Mouse (Mus musculus) kidney, adult 8-10 months (tissue): ENCODE data around the gene Ppp6r3.

ENCODE experiments used
- DNase-seq, 2 experiments: peaks; one replicate each; pipeline ENCODE4 v3.0.0; 2022

Gene Ppp6r3

DNA sequence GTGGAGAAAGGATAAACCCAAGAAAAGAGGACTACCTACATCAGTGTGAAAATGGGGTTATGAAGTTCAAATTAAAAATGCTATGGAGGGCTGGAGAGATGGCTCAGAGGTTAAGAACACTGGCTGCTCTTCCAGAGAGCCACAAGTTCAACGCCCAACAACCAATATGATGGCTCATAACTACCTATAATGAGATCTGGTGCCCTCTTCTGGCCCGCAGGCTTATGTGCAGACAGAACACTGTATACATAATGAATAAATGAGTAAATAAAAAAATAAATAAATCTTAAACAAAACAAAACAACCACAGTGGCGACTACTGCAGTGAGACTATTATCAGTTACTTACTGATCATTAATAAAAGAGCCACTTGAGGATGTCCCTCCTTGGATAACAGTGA, 78.3 kb downstream of the Ppp6r3 start:
- no peak for DNase-seq

DNA sequence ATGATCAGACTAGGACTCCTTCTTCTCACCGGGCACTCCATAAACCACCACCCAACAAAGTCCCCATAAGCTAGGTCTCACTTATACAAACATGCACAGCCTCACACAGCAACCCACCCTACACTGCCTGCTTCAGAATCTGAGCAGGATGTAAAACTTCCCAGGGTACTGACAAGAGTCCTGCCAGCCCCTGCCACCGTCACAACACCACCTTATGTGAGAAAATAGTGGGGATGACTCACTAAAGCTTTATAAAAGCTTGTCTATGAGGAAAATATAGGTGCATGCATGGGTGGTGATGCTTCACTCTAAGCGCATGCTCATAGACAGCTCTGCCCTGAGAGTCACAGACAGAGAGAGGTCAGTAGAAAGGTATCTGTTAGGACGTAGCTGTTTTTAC, 85.7 kb downstream of the Ppp6r3 start:
- DNase-seq, result no peak

DNA sequence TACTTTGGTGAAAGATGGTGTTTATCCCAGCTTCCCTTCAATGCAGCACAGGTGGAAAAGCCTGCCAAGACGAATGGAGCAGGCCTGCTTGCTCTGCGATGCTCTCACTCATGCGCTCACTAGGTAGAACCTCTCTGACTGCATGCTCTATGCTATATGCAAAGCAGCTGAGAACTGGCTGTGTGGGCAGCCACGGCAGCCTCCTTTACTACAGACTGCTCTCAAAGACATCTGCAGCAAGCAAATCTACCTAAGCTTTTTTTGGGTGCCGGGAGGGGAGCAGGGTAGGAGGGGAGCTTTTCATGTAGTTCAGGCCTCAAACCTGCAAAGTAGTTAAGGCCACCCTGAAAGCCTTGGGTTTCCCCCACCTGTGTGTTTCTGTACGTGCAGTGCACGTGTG, 92.7 kb downstream of the Ppp6r3 start:
- DNase-seq, result no peak

DNA sequence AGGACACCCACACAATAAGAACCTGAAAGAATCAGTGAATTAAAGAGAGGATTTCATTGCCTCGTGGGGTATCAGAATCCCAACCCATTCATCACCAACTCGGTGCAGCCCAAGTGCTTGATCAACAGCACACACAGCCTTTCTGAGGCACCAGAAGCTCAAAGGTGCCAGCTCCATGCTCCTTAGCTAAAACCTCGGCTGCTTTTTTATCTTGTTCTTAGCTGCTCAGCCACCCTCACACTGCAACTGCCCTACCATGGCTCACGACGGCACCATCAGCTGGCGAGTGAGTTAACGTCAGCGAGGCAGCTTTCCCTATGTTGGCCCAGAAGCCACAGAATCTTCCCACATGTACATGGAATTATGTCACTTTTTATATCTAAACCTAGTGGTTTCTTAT, 95.4 kb downstream of the Ppp6r3 start:
- no peak for DNase-seq

DNA sequence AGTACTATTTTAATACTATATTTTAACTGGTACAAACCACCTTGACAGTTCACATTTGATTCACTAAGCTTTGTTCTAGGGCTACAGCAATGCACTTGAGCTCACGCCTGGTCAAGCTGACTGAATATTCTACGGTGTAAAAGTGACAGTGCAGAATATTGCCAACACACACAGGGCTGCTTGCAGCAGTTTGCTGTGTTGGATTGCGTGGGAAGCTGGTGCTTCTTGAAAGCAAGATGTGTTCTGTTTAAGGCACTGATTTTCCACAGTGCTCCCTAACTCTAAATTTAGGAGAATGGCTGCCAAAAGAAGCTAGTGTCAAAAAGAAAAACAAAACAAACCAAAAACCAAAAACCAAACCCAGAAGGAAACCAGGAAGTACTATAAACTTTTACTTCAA, 98.6 kb downstream of the Ppp6r3 start:
- no peak for DNase-seq

DNA sequence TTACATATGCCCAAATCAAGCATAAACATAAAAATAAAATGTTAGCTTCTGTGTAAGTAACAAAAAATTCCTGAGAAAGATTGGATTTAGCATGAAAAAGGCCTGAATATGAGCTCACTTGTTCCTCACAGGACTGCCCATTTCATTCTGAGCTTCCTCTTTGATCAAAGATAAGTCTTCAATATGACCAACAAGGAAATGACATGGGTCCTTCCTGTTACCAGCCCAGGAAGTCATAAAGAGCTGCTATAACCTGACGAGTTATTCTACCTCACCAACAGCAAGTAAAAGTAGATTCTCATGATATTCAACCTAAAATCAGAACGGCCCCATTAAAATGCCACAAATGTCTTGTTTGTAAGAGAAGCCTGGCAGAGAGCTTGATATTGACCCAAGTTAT, 104.3 kb downstream of the Ppp6r3 start:
- no peak for DNase-seq

DNA sequence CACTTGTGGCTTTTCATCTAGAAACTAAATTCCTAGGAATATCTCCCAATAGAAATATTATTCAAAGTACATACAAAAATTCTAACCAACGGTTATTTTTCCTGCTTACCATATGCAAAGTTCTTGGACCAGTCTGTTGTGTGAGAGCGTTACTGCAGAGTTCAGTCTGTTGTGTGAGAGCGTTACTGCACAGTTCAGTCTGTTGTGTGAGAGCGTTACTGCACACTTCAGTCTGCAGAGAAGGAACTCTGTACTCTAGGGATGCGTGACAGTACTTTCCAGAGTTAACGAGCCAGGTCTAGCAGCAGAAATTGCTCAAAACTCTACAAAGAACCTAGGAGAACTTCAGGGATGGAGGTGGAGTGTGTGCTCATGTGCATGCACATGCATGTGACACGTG, 108.0 kb downstream of the Ppp6r3 start:
- DNase-seq, result no peak

DNA sequence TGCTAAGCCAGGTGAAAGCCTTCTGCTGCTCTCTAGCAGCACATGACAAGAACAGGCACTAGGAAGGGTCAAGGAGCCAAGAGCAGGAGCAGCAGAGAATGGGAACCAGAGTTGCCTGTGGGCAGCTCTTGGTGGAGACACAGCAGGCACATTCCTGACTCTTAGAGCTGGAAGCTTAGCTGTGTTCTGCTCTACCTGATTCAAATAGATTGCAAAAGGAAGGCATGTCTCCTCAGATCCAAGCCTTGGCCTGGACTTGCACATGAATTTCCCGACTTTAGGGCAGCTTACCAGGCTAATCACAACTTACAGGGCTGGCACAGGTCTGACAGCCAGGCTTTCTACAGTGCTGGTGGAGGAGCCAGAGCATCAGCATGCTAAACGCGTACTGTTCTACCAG, 115.6 kb downstream of the Ppp6r3 start:
- no peak for DNase-seq

DNA sequence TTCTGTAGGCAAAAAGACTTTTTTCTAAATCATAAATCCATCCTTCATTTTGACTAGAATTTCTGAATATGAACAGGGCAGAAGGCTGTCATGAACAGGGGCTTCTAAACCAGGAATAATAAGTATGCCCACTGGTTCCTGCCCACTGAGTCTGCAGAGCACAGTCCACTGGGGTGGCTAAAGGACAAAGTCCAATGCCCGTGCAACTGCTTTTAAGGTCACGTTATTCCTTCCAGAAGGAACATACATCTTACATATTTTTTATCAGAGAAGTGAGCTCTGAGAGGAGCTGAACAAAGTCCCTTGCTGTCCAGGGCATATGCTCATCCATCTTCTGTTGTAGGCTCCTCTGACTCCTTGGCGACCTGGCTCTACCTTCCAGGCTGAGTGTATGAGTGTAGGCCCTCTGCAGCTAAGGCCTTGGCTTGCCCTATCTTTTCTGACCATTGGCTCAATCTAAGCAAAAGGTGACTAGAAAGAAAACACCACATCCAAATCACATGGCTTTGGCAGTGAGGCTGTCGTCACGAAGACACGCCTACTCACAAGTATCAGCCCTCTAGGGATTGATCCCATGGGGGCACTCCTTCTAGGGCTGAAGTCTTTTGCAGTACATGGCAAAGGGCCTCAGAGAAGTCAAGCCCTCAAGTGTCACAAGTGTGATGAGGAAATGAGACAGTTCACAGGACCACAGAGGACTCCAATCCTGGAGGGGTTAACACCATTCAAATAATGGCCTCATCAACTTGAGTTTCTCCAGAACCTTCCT, 117.0 kb downstream of the Ppp6r3 start:
- DNase-seq, result peak in 1 of 2 experiments; percentile 28

DNA sequence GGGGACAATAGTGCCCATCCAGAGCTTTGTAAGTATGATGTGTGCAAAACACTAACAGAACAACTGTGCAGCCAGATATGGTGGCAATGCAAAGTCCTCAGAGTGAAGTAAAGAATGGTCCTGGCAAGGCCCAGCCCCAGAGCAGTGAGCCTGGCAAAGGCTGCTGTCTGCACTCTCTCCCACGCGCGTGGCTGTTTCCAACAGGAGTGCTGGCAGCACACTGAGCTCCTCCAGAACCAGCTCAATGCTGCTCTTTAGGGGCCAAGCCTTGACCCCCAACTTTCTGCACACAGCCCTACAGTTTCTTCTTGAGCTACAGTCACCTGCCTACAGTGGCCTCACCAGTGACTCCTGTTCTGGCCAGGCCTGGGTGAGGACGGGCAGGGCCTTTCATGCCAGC, 117.8 kb downstream of the Ppp6r3 start:
- no peak for DNase-seq

DNA sequence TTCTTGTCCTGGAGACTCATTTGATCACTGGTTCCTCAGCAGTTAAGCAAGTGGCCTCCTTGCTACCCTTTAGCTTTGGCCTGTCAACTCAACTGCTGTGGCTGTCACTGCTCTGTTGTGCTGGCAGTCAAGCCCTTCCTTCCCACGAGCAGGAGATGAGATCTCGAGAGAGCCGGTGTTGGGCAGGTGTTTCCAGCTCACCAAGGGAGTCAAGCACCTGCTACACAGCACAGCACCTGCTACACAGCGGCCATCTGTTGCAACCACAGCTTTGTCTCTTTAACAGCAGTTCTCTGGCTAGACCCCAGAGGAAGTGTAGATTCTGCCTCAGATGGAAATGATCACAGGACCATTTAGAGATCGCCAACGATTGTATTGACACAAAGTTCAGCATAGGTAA, 123.9 kb downstream of the Ppp6r3 start:
- no peak for DNase-seq

DNA sequence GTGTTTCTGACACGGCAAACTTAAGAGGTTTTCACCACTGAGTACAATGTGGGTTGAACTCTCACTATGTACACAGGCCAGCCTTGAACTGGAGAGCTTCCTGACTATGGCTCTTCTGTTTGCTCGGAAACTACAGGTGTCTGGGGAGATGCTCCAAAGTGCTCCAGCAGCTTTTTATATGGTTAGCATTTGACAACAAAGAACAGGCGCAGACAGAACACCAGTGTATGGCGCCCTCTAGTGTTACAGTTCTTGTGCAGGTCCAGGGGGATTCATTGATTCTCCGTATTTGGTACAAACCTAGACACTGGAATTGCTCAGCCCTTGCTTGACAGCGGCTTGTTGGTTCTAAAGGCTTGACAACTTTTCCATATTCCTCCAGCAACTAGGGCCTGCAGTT, 124.4 kb downstream of the Ppp6r3 start:
- DNase-seq, result peak; percentile 54 to 62

DNA sequence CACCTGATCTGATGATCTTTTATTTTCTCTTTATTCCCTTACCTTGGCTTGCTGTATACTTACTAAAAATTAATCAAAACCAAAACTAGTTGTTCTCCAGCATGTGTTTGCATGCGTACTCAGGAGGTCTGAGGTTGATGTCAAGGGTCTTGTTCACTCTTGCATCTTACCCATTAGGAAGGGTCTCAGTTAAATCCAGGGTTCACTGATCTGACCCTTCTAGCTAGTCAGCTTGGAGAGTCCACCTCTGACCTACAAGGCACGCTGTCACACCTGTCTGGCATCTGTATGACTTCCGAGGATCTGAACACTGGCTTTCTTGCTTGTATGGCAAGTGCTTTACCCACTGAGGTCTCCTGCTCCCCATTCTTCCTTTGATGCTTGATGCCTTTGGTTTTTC, 124.8 kb downstream of the Ppp6r3 start:
- no peak for DNase-seq

DNA sequence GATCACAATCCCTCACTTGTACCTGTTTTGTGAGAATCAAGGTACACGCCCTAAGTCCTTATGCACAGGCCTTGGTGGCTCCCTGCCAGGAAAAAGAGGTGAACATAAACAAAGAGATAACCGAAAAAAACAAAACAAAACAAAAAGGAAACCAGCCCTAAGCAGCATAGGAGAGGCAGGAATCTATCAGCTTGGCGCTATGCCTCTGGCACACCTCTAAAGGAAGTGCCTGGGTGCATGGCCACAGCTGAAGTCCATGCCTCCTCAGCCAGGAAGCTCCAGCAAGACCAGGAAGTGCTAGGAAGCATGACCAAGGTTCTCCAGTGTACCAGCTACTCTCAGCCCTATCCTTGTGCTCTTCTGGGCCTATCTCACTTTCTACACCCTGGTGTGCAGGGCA, 126.3 kb downstream of the Ppp6r3 start:
- DNase-seq, result no peak

DNA sequence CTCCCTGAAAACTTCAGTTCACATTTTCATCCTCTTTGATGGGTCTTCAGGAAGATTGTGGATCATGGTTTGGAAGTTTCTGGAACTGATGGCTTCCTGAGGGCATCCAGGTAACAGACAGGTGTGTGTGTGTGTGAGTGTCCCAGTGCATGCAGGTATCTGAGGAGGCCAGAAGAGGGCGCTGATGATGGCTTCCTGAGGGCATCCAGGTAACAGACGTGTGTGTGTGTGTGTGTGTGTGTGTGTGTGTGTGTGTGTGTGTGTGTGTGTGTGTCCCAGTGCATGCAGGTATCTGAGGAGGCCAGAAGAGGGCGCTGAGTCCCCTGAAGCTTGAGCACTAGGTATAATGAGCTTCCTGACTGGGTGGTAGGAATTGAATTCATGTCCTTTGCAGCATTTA, 128.2 kb downstream of the Ppp6r3 start:
- no peak for DNase-seq

DNA sequence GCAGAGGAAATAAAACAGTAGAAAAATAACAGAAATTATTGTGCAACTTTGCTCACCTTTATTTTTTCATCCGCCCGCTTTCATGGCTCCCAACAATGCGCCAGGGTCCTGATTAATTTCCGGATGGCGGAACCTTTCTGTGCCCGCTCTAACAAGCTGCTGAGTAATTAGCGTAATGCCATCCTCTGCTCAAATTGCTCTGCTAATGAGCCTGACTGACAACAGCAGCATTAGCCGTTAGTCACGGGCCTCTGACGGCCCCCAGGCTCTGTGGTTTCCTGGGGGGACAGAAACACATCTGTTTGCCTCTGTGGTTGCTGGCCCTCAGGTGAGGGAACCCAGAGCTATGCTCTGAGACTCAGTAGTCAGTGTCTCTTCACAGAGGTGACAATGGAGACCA, 134.5 kb downstream of the Ppp6r3 start:
- no peak for DNase-seq

DNA sequence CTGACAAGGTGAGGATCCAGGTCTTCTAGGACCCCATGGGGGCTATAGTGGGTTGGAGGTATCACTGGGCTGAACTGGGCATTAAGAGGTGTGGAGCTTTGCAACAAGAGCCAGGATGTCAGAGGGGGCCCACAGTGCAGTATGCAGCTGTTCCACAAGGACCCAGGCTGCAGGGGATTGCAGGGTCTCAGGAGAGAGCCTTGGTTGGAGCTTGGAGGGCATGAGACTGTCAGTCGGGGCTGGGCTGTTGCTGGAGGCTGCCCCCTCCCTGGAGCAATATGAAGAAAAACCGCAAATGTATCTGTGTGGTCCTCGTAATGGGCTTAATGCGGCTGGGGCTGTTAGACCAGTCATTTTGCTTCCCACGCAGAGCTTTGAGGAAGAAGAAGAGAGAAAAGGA, 134.9 kb downstream of the Ppp6r3 start:
- DNase-seq, result no peak

DNA sequence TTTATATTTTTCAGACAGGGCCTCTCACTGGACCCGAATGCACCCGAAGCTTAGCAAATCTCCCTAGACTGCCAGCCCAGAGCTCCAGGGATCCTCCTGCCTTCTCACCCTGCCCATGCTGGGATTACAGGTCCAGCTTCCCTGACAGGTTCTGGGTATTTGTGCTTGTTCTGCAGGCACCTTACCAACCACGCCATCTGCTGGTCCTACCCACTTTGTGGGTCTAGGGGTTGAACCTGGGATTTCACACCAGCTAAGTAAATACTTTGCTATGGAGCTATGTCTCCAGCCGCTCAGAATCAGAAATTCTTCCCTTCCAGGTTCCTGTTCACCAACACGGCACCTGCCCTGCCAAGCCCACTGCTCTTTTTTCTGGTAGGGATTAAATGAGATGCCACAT, 137.6 kb downstream of the Ppp6r3 start:
- DNase-seq, result no peak

DNA sequence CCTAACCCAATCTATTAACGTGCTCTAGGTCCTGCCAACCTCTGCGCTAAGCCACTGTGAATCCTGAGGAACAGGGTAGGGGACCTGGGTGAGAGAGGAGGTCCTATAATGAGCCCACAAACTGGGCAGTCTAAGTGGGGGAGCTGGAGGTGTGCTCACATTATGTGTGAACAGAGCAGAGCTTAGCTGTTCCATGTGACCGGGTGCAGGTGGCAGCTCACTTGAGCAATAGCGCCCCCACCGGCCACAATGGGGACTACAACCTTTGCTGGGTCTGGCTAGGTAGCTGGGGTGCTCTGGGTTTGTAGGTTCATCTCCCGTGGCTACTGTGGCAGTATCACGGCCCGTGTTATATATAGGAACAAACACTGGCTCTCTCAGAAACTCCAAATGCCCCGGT, 138.7 kb downstream of the Ppp6r3 start:
- DNase-seq, result peak in 1 of 2 experiments; percentile 34

DNA sequence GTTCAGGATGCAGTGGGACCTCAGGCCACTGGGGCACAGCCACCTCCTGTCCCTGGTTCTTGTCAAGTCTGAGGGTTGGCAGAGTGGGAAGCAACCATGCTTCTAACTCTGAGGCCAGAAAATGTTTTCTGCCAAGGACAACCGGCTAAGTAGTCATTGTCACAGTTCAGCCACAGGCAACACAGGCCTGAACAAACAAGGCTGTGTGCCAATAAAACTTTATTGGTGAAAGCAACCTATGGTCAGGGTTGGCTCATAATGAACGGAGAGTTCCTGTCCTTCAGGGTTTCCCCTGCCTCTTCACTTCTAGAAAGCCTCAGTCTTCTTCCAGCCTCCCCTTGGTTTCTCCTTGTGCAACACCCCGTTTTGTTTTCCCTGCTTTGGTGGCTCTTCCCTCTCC, 139.7 kb downstream of the Ppp6r3 start:
- no peak for DNase-seq

DNA sequence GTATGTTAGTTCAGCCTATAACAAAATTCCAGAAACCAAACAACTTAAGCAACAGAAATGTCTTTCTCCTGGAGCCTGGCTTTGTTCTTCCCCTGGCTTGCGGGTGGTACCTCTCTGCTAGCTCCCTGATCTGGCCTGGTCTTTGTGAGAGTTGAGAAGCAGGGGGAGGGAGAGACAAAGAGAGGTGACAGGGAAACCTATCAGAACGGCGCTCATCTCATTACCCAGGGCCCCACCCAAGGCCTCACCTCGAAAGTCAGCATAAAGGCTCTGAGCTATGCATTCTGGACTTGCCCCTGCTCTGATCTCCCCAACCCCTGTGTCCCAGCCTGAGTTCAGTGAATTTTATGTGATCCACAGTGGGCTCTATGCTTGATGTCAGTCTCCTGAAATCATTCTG, 140.9 kb downstream of the Ppp6r3 start:
- DNase-seq, result no peak

DNA sequence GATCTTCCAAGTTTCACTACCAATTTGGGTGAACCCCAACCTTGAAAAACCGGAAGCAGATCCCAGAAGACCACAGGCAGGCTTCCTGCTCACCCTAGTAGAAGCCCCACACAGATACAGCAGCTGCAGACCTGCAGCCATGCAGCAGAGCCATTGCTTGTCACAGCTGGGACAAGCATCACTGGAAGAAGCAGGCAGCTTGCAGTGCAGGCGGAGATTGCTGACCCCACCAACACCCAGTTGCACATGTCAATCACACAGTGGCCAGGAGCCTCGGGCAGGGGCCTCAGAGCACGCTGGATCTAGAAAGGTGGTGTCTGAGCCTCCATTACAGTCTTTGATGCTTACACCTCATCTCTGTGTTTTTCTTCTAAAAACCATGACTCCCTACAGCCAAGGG, 141.4 kb downstream of the Ppp6r3 start:
- DNase-seq, result no peak

DNA sequence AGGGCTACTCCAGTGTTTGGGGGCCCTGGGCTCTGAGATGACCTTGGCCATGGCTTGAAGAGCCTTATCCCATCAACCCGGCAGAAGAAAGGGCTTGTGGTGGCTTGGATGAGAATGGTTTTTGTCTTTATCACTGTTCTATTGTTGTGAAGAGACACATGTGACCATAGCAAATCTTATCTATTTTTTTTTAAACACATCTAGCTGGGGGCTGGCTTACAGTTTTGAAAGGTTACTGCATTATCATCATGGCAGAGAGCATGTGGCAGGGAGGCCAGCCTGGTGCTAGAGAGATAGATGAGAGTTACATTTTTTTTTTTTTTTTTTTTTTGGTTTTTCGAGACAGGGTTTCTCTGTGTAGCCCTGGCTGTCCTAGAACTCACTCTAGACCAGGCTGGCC, 143.6 kb downstream of the Ppp6r3 start:
- DNase-seq, result no peak

DNA sequence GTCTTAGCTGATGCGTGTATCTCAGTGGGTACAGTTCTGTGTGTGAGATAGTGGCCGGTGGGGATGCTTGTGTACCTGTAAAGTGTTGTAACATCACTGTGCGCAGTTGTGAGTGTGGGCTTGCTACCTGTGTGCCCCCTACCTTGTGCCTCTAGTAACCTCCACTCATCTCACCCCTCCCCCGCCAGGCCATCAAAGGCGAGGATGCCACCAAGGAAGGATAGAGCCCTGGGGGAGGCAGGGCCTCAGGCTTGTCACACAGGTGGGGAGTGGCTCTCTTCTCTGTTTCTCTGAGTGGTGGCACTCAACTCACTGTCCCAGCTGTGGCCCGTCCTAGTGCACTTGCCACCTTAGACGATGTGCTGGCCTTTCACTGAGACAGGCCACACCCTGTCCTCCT, 144.5 kb downstream of the Ppp6r3 start:
- no peak for DNase-seq

DNA sequence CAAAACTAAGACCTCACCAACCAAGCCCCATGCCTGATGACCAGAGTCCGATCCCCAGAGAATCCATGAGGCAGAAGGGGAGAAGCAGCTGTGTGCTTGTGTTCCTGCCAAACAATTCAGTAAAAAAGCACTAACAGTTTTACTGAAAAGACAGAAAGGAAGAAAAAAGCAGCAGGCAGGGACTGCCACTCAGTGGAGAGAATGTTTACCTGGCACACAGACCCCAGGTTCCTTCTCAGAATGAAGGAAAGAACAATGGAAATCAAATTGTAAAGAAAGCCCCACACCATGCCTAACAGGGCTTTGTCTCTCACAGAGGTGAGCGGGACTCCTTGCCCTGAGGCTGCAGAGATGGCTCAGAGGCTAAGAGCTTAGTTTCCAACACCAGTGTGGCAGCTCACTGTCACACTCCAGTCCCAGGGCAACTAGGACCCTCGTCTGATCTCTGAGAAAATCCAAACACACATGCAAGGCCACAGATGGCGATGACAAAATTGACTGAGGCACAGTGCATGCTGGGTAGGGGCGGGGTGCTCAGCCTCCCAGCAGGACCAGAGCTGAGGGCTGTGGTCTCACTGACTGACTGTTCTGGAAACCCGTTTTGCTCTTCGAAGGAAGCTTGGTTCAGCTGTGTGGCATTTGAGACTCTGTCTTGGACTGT, 146.3 kb downstream of the Ppp6r3 start:
- DNase-seq, result no peak
